Mouse (Mus musculus) ZHBTc4 (cell line): ENCODE results near the gene Mtmr6.
A peak's percentile ranks its signal among the peaks of the same experiment; 100 is the strongest.

ENCODE experiments used
- DNase-seq: peaks from one replicate; pipeline ENCODE4 v3.0.0-alpha.2; 2011; ENCODE audit warnings: low read depth, low spot score

Gene Mtmr6

GRCm38 (mm10) chr14:60264990-60265876, at the start of gene Mtmr6:
Gene Mtmr6 (plus strand): TSS chr14:60265228.
- peak; percentile 96 for DNase-seq

GRCm38 (mm10) chr14:60216125-60216524, 48.9 kb upstream of the Mtmr6 start:
- no peak for DNase-seq

- DNase-seq: peak; percentile 59
Measured at GRCm38 (mm10) chr14:60217616-60218015, 47.4 kb upstream of the Mtmr6 start.

GRCm38 (mm10) chr14:60219886-60220285, 45.1 kb upstream of the Mtmr6 start:
- DNase-seq: no peak

DNA sequence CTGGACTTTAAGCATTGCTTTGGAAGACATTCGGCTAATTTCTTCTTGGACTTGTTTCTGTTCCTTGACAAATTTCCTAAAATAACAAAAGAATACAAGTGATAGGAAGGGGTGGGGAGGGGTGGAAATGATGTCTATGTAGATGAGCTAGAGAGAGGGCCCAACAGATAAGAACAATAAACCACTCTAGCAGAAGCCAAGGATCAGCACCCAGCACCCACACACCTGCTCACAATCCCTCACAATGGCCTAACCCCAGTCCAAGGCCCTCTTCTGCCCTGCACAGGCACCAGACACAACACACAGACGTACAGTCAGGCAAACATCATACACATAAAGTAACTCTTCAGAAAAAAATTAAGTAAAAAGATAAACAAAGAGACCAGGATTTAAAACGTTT, 26.5 kb upstream of the Mtmr6 start:
- DNase-seq: no peak

DNA sequence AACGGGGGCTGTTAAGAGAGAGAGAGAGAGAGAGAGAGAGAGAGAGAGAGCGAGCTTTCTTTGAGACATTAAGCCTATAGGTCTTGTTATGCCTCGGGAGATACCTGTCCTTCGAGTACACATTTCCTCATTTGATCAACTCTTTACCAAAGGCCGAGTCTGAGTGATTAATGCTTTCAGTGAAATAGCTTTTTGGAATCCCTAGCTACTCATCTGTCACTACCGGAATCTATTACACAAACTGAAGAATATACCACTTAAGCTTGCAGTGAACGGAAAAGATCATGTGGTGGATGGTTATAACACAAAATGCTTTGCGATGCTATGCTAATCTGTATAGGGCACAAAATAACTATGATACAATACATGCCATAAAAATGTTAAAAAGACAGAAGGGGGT, 14.7 kb upstream of the Mtmr6 start:
- DNase-seq: no peak

DNA sequence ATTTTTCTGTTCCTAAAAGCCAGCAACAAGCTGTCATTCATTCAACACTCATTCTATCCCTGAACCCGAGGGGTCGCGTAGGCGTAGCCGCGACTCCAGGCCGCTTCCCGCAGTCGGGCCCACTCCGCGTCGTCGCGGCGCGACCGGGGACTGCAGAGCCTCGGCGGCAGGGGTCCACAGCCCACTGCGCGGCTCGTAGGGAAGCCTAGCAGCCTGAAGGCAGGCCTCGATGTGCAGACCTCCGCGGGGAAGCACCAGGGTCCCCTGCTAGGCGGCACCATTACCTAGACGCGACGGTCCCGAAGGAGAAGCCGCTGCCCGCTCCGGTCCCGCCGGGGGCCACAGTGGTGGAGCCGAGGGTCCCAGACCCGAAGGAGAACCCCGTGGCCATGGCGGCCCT, 14.1 kb upstream of the Mtmr6 start:
- DNase-seq: peak; percentile 58

- peak; percentile 97 for DNase-seq
Measured at GRCm38 (mm10) chr14:60251281-60252003, 13.6 kb upstream of the Mtmr6 start, which contains the start of the genes Nupl1 and Gm49336. Gene Nupl1 (minus strand): TSS chr14:60251431. Gene Gm49336 (minus strand): TSS chr14:60251507.

DNA sequence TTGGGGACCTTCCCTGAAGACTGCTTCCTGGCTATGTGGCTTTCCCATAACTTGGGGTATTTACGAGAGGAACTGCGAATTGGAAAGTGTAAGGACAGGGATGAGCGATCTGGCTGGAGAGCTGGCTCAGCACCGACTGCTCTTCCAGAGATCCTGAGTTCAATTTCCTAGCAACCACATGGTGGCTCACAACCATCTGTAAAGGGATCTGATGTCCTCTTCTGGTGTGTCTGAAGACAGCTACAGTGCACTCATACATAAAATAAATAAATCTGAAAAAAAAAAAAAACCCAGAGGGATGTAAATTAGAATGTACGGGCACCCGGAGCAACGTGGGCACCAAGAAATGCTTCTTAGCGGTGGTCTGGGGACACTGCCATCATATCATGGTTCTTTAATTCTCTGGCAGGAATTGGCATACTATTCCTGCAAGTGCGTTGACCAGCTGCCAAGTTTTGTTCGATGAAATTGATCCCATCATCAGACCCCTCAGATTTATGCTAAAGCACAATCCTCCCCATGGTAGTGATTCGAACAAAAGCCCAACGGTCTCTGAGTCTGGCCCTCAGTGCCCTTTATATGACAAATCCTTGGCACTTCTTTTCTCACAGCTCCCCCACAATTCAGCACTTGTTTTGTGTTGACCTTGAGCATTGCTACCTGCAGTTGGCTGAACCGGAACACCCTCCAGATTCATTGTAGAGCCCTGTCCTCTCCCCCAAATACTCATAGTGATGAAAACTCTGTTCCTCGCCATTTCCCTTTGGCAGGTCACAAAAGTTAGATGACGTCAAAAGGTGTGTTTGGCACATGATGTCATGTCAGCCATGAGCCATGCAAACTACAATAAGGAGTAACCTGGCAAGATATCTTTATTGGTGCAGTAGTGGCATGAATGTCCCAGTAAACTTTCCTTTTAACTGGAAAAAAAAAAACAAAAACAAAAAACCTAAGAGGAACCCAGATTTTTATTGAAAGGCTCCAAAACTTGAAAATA, 12.7 kb upstream of the Mtmr6 start:
- no peak for DNase-seq

DNA sequence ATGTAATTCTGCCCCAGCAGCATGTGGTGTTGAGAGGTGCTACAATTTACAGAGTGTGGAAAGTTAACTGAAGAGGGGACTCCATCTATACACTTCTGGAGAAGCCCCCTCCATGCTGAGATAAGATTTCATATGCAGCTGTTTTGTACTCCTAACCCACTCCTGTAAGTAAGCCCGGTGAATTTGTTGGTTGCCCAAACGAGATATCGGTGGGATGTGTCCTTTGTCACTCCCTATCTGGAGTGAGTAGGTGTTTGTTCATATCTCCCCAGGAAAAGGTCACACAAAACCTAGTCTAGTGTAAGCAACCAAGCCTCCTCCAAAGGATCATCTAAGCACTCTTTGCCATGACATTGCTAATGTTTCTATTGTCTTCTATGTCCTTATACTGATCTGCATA, 11.6 kb upstream of the Mtmr6 start:
- no peak for DNase-seq

DNA sequence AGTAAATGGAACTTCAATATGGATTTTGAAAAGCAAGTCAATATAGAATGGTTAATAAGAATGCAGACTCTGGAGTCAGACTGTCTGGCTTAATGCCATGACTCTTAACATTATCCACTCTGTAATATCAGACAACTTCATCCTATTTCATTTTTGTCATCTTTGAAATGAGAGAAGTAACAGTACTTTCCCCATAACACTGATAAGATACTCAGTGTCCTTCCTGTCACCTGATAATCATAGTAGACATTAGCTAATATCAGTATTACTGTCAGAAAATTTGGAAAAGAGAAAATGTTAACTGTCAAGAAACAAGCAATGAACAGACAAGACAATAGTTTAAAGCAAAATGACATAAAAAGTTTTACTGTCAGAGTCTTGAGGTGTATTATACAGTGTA, 10.3 kb upstream of the Mtmr6 start:
- DNase-seq: no peak

- DNase-seq: peak; percentile 53
Measured at GRCm38 (mm10) chr14:60256356-60256755, 8.7 kb upstream of the Mtmr6 start.

GRCm38 (mm10) chr14:60257101-60257500, 7.9 kb upstream of the Mtmr6 start:
- DNase-seq: no peak

- DNase-seq: no peak
Measured at GRCm38 (mm10) chr14:60257851-60258250, 7.2 kb upstream of the Mtmr6 start.

GRCm38 (mm10) chr14:60262316-60262715, 2.7 kb upstream of the Mtmr6 start:
- DNase-seq: no peak

DNA sequence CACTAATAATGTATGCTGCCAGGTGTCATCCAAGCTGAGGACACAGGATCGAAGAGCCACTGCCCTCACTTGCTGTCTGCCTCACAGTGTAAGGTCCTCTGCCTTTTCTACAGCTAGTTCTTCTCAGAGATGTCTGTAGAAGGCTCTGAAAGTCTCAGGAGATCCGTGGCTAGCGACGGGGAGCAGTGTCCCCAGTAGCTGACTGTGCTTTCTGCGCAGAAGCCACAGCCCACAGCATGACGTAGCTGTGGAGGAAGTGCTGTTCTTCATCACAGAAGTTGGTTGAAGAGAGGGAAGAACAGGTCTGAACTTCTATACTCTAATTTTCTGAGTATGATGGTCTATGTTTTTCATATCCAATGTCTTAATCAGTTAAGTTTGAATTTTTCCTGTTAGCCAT, 4.3 kb downstream of the Mtmr6 start:
- DNase-seq: no peak

DNA sequence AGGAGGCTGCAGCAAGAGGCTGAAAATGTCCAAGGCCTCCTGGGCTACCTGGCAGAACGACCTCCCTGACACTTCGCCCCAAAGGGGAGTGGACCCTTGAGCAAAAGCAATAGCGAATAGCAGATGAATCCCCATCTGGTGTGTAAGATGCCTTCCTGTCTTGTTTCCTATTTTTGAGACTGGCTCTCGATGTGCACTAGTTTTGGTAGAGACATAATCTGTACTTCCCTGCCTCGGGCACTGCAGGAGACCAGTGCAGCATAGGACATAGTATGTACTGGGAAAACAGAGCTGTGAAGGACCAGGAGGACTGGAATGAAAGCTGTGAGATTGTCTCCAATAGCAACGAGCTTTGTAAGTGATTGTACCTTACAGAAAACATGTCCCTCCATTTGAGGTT, 8.3 kb downstream of the Mtmr6 start:
- no peak for DNase-seq

- no peak for DNase-seq
Measured at GRCm38 (mm10) chr14:60275301-60276276, 10.6 kb downstream of the Mtmr6 start.

DNA sequence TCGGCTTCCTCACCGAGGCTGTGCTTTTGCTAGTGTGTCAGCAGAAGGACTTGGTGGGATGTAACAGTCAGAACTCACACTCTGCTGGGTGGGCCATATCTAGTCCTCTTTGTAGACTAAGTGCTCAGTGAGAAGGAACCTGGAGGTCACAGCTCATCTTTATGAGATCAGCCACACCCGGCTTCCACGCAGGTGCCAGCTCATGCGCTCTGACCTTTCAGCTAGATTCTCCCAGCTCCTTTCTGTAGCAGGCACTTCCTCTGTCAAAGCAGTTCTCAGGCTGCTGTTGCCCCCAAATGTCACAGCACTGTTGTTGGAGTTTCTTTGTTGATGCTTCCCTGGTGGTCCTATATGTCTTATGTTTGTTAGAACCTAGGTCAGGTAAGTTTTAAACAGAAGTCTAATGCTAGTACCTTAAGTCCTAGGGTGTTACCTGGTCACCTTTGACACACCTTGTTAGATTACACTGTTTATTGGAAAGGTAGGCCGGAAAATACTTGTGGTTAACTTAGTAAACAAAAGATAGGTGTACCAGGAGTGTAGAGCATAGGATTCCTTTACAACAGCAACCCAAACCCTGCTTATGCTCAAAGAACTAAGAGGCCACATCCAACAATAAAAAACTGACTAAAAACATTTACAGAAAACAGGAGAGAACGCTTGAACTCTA, 21.3 kb downstream of the Mtmr6 start:
- no peak for DNase-seq

DNA sequence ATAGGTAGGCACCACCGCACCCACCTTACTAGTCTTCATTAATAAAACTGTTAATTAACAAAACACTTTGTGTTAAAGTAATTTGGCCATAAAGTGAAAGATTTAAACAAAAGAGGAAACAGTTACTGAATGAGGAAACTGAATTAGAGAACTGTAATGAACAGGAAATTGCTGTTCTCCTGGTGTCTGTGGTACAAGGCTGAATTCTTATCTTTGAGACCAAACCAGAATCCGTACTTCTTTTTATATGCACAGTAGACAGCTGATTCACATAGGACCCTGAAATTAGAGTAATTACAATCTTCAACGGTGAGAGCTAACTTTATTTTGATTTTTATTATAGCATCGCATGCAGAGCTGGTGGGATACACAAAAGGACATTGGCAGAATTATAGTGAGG, 25.3 kb downstream of the Mtmr6 start:
- no peak for DNase-seq
